Mouse (Mus musculus) left cerebral cortex, postnatal 10 days (tissue): ENCODE measurements at regions not wholly inside any gene's neighbourhood (a gene's known extent, or its start where the extent isn't known, plus 50 kb on each side); places are given as distances from the start of the nearest gene placed in this dataset.

Experiments used
- DNase-seq, 2 experiments: peaks; one replicate each; pipeline ENCODE4 v3.0.0; 2021 to 2022; ENCODE audit warnings: low spot score in 2 of 2, mixed read lengths in 1 of 2; ENCODE audit errors: extremely low spot score in 1 of 2
- intact Hi-C: fragments of 180-260 bp; cut with DNase I; formaldehyde crosslinking; loops from one replicate; pipeline ENCODE4 v1.15.1; 2025

DNA sequence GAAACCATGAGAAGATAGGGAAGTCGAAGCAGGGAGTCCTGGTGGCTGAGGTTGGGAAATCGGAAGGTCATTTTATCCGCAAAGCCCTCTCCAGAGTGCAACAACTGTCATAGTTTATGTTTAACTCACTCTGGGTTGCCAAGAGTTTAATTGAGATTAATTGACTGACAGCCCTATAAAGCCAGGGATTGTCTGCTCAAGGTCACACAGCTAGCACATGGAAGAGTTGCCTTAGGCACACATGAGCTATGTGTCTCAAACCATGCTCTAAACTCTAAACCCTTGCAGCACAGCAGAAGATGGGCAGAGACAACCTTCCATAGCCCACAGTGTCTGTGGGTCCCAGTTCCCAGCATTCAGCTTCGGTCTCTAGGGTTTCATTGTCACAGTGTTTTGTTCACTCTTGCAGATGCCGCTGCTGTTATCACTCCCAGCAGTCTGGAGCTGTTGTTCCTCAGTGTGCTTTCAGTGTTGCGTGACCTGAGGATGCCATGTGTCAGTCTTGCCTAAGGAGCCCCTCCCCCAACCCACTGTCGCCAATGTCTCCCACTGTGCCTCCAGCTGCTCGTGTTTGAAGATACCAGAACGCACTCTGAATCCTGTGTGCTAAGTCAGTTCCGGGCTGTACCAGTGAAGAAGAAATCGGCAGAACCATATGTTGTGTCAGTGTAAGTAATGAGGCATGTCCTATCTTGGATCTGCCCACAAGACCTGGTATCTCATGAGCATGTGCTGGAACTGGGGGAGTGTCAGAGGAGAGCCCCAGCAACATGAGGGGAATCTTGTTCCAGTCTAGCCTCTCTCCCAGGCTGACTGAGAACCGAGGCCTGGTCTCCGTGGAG, 179.5 kb upstream of the Klf4 start:
- intact Hi-C loops = no loop called here
- DNase-seq = peak in 1 of 2 experiments; percentile 36

- DNase-seq = no peak
- intact Hi-C loops = no loop called here
Observed at GRCm38 (mm10) chr4:55710476-55710875, 178.2 kb upstream of the Klf4 start.

GRCm38 (mm10) chr4:55708808-55709207, 176.5 kb upstream of the Klf4 start:
- intact Hi-C loops = no loop called here
- no peak for DNase-seq

DNA sequence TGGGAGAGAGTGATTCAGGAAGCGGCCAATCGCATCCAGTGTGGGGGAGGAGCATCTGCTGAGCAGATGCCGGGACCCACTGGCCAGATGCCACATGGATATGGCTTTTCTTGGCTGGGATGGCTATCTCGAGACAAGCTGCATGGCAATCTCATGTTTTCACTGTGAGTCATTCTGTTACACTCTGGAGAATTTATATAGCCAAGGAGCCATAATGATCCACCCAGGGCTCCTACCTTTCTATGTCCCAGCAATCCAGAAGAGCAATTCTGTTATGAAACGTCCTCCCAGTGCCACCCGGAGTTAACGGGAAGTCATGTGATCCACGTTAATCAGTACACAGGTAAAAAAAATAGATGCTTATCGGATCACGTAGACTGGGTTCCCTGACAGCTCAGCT, 175.7 kb upstream of the Klf4 start:
- peak in 1 of 2 experiments; percentile 54 for DNase-seq
- intact Hi-C loops = no loop called here

DNA sequence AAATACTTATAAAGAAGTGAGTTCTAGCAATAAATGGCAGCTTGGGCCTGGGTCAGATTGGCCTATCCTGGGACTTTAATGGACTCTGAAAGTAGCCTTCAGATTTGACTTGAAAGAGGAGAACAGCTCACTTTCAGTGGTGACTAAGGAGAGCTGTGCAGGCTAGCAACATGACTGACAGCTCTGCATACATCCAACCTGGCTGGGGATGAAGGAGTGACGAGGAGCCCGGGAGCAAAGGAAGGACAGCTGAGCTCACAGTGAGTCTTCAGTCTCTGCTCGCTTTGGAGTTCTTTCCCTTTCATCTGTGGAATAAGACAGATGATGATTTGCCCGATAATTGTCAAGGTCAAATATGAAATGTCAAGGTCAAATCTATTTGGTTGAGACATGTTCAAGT, 172.7 kb upstream of the Klf4 start:
- intact Hi-C loops = no loop called here
- no peak for DNase-seq

- intact Hi-C loops = no loop called here
- DNase-seq = no peak
Observed at GRCm38 (mm10) chr4:55703346-55703916, 171.2 kb upstream of the Klf4 start.

- no peak for DNase-seq
- intact Hi-C loops = no loop called here
Observed at GRCm38 (mm10) chr4:55701334-55701733, 169.1 kb upstream of the Klf4 start.

GRCm38 (mm10) chr4:55699917-55700316, 167.7 kb upstream of the Klf4 start:
- intact Hi-C loops = no loop called here
- no peak for DNase-seq

GRCm38 (mm10) chr4:55699161-55699560, 166.9 kb upstream of the Klf4 start:
- intact Hi-C loops = no loop called here
- no peak for DNase-seq

- intact Hi-C loops = no loop called here
- no peak for DNase-seq
Observed at GRCm38 (mm10) chr4:55697108-55697507, 164.8 kb upstream of the Klf4 start.

DNA sequence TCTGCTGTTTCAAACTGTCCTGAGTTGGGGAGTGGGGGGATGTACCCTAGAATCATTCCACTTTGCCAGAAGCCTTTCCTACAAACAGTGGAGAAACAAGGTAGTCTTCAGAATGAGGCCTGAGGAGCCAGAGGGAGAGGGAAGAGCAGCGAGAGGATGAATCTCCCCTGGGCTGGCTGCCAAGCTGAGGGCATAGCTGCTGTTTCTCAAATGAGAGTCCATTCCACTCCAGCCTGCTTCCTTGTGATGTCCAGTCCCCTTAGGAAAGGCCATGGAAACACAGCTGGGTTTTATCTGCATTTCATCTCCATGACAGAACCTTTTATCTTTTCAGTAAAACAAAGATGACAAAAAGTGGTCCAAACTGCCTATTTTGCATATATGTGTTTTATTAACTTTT, 164.2 kb upstream of the Klf4 start:
- intact Hi-C loops = no loop called here
- DNase-seq = peak in 1 of 2 experiments; percentile 45

DNA sequence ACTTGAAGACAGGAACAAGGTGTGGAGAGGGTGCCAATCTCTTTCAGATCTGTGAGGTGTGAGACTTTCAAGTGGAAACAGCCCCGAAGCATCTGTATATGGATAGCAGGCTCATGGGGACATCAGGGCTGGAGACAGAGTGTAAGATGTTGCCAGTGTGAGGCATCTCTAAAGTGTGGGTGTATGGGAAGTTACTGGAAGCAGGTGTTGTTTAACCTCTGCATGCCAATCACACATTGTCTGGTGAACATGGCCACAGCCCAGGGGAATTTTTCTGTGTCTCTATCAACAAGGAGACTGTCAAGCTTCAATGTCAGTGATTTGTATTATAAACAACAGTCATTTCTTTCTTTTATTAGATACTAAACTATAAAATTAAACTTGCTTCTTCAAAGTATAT, 163.0 kb upstream of the Klf4 start:
- intact Hi-C loops = no loop called here
- DNase-seq = no peak

GRCm38 (mm10) chr4:55689479-55689878, 157.2 kb upstream of the Klf4 start:
- intact Hi-C loops = no loop called here
- DNase-seq = no peak

GRCm38 (mm10) chr4:55686771-55687170, 154.5 kb upstream of the Klf4 start:
- no peak for DNase-seq
- intact Hi-C loops = no loop called here

- DNase-seq = no peak
- intact Hi-C loops = no loop called here
Observed at GRCm38 (mm10) chr4:55672288-55672687, 140.0 kb upstream of the Klf4 start.

DNA sequence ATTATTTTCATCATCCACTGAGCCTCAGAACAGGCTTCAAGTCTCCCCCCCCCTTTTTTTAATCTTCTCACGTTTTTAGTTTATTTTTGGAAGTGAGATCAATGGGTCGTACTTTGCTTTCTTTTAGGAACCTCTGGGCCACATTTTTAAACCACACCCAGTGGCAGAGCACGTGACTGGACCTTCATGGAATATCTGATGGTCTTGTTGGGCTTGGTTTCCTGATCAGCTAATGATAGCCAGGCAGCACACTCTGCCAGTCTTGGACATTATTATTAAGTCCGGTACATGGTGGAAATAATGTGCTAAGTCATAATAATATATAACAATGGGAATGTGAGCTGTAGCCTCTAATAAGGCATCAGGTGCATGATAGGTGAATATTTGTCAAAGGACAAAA, 138.0 kb upstream of the Klf4 start:
- DNase-seq = no peak
- intact Hi-C loops = no loop called here

DNA sequence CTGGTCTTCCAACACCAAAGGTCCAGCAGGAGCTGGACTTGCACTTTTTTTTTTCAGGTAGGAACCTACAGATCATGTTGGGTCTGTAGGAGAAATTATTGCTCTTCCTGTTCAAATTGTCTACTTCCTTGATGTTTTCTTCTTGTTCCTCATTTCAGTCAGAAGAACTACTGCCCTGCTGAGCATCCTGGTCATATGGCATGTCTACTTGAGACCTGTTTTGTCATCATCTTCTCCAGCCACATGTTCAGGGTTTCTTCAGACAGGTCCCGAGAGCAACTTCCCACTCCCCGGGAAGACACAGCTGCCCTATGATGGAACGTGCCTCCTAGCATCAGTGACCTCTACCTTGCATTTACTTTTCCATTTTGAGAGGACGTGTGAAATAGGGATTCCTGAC, 132.6 kb upstream of the Klf4 start:
- DNase-seq = no peak

GRCm38 (mm10) chr4:55663856-55664255, 131.6 kb upstream of the Klf4 start:
- peak in 1 of 2 experiments; percentile 36 for DNase-seq
- intact Hi-C loops = no loop called here

More for the DNA sequence above, 132.6 kb upstream of the Klf4 start:
- intact Hi-C loops = no loop called here

- DNase-seq = no peak
- intact Hi-C loops = no loop called here
Observed at GRCm38 (mm10) chr4:55662041-55662440, 129.8 kb upstream of the Klf4 start.

- intact Hi-C loops = no loop called here
Observed at GRCm38 (mm10) chr4:55658904-55659303, 126.6 kb upstream of the Klf4 start.

DNA sequence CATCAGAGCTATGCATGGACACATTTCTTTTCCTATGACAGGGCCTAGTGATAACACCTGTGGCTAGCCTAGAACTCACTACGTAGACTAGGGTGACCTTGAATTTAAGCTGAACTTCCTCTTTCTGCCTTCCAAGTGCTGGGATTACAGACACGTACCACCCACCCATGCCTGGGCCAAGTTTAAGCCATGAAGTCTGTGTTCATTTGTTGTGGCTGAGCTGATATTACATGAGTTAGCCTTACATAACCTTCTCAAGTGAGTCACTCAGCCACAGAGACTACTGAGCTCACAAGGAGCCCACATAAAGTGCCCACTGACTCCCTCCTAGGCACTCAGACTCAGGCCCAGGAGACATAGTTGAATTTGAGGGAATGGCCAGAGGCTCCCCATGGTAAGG, 123.1 kb upstream of the Klf4 start:
- no peak for DNase-seq
- intact Hi-C loops = no loop called here

More at GRCm38 (mm10) chr4:55658904-55659303, 126.6 kb upstream of the Klf4 start:
- DNase-seq = no peak
